Mouse (Mus musculus) frontal cortex, postnatal 10 days (tissue): ENCODE measurements at regions not wholly inside any gene's neighbourhood (a gene's known extent, or its start where the extent isn't known, plus 50 kb on each side); places are given as distances from the start of the nearest gene placed in this dataset.

Source experiments
- DNase-seq, 2 experiments: peaks; one replicate each; pipeline ENCODE4 v3.0.0; 2022; ENCODE audit warnings: low spot score in 2 of 2, mixed read lengths in 1 of 2

DNA sequence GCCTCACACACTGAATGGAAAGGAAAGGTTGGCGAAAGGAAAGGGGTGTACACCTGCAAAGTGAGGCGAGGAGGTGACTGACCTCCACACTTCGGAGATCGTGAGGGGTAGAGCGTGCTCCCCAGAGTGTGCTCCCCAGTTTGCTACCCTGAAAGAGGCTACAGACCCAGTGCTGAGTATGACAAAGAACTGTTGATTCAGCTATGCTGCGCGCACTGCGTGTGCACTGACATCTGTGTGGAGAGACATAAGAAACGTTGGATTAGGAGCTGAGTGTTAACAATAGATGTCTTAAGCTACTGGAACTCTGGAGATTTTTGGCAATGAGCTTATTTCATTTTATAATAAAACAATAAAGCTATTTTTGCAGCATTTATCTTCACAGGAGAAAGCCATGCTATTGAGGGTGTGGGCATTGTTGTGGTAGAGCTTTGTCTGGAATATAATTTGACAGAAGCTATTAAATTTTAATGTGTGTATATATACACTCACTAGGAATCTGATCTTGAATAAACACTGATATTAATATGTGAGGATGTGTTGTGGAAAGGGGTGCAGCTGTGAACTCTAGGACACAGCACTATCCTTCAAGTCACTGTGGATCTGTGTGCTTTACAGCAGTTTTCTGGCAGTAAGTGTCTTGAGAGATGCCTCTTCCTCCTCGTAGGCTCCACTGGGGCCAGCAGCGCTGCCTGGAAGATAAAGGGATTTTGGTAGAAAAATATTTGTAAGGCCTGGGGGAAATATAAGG lies 271.2 kb upstream of the Zfp637 start:
- no peak for DNase-seq

GRCm38 (mm10) chr6:117570346-117570745 lies 270.6 kb upstream of the Zfp637 start:
- no peak for DNase-seq

DNA sequence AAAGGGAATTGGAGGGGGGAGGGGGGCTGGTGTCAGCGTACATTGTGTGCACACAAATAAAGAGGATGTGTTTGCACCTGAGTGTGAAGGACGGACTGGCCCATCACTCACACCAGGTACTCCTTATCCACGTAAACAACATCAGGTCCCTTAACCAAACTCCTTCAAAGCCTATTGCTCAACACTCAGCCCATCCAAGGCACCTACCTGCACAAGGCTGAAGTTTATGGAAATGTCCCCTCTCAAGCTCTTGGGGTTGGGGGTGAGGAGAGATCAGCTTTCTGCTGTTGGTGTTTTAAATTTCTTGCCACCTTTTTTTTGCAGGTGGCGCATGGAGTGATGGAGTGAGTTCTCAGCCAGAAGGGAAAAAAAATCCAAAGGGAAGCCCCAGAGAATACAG lies 270.2 kb upstream of the Zfp637 start:
- DNase-seq = no peak

DNA sequence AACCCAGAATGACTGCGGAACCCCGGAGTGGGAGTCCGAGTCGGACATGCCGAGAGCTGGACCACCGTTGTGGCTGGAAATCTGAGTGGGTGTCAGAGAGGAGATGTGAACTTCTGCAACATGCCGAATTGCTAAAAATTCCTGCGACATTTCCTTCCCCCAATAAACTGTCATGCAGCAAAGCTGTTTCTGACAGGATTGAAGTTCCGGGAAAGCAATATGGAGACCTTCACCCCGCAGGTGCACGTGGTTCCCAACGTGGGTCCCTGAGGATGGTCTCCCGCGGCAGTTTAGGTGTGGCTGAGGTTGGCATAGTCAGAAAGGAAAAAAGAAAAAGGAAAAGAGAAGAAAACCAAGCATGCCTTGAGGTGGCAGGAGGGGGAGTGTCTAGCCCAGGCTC lies 269.0 kb upstream of the Zfp637 start:
- no peak for DNase-seq

DNA sequence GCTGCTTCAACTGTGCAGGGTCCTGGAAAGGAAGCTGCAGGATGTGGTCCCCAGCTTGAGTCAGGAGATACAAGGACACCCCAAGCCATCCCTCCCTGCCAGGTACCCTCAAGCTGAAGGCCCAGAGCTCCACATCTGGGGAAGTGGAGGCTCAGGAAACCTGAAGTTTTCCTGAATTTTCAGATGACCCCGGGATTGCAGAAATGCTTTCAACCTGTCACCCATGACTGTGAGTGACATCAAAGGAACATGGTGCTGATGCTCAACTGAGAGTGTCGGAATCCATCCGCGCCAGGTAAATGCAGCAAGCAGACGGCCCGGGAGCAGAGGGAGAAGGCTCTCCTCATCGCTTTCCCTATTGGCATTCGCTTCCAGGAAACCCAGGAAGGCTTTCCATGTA lies 267.6 kb upstream of the Zfp637 start:
- no peak for DNase-seq

DNA sequence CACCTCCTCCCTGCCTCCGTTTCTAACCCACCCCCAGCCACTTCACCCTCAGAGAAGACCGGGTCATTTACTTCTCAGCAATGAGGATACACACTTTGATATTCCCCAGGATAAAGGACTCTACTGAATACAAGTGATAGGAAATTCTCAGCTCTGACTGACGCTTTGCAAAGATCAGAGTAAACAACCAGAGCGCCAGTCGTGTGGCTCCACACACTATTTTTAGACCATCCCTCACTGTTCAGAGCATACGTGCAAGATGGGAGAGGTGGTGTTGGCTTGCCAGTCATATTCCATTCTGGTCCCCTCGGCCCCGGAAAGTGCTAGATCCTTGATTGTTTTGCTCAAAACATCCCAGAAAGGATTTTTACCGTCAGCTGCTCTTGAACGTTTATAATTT lies 266.8 kb upstream of the Zfp637 start:
- DNase-seq = no peak

DNA sequence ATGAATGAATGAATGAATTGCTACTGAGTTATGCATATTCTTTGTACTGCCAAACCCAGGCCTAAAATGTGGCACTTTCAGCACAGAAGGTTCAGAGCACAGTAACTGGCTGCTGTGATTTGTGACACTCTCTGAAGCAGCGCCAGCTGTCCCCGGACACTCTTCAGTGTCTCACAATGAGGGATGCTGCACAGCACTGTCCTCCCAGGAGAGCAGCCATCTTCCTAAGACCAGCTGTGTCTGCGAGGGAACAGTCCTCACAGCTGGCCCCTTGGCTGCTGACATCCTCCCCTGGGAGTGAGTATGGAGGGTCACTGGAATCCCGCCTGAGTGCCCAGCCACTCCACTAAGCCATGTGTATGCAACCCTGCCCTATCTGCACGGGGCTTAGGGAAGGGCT lies 265.9 kb upstream of the Zfp637 start:
- DNase-seq = no peak

- DNase-seq = no peak
These were observed 265.0 kb upstream of the Zfp637 start for GRCm38 (mm10) chr6:117576021-117576420.

DNA sequence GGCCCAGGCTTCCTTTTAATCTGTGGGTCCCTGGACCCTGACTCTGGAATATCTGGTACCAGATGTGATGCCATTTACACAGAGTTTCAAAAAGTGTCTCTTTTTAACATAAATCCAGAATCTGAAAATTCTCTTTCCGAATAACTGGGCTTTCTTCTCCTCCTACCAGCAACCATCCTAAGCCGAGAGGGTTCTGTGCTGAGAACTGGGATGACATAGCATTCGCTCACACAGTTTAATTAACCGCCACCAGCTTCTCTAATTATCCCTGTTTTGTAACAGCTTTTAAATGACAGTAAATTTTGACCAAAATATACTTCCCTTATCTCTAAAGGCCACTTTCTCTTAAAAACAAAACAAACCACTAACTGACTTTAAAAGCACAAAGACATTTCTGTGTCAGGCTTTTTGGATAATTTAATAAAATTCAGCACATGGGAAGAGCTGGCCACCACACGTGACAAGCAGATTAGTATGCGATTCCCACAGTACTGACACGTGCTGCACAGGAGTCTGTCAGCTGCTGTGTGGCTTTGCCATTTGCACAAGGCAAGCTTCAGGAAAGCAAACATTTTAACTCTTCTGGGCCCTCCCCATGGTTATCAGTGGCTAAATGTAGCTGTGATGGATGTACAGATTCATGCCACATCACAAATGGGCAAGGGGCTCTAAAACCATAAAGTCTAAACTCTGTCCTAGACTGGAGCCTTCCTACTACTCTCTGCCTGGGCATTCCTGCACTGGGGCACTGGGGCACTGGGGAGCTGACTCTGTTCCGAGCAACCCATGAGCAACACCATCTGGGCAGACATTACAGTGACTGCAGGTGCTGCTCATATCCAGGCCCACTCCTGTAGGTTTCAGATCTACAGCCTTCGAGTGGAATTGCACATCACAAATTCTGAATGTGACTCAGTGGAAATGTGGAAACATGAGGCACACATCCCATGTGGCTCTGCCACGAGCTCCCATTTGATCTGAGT lies 263.1 kb upstream of the Zfp637 start:
- no peak for DNase-seq

- no peak for DNase-seq
These were observed 260.0 kb upstream of the Zfp637 start for GRCm38 (mm10) chr6:117580951-117581350.

GRCm38 (mm10) chr6:117583121-117583520 lies 257.9 kb upstream of the Zfp637 start:
- no peak for DNase-seq

DNA sequence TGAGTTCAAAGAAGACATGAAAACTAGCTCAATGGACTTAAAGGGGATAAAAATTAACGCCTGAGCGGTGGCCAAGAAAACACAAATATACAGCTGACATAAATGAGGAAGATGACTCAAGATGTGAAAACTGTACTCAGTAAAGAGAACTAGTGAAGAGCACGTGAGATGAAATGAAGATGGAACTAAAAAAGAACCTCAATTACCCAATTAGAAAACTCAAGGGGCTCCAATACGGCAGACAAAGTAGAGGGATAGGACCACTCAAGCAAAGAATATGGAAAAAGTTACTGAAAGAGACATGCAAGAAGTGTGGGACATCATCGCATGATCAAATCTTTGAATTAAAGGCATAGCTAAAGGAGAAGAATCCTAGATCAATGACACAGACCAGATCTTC lies 256.4 kb upstream of the Zfp637 start:
- DNase-seq = no peak

DNA sequence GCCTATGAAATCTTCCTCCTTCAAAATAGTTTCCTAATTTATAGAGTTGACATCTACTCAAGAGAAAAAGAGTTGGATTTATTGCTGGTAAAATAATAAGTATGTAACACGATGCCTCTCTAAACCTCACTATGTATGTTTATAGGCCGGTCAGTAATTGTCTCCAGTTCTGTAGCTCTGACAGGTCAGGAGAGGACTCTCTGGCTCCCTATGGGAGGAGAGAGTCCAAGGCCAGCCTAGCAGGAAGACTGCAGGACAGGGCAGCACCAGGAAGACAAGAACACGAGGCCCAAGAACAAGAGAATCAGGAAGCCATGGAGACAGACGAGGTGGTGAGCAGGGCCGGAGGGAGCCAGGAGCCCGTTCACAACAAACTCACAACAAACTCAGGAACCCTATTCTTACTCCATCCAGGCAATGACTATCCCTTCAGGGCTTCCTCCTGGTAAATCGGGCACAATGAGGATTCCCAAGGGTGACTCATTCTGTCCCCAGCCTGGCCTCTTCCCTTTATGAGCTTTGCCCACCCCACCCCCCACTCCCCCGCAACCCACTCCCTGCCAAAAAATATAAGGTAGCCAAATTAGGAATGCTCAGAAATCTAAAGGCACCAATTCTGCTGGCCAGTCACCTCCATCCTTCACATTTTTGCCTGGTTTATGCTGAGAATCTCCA lies 244.7 kb upstream of the Zfp637 start:
- no peak for DNase-seq

DNA sequence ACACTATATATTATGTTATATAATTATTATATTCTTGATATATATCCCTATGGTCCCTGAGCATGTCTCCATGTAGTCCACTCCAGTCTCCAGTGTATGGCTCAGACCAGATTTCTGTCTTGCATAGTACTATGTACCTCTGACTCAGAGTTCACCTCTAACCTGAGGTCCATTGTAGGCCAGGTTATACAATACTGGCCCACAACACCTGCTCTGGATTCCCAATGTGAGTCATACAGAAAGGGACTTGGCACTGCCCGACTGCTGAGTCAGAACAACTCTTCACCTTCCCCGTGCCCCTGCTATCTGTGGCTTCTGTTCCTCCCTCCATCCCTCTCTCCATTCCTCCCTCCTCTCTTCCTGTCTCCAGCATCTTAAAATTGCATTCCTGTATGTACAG lies 236.1 kb upstream of the Zfp637 start:
- DNase-seq = peak in 1 of 2 experiments; percentile 2

DNA sequence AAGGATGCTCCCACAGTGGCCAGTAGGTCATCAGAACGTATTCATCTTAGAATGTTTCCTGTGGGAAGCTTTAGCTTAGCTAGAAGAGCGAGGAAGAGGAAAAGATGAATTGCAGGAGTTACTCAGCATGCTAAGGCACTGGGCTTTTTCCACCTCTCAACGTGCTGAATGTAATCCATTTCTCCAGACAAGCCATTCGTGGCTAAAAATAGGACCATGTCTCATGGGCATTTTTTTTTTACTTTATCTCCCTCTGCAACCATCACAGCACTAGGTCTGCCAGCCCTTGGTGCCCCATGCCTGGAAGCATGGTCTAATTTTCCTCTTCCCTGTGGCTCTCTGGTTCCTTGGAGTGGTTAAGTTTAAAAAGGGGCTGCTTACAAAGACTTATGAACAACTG lies 235.3 kb upstream of the Zfp637 start:
- peak in 1 of 2 experiments; percentile 1 for DNase-seq

DNA sequence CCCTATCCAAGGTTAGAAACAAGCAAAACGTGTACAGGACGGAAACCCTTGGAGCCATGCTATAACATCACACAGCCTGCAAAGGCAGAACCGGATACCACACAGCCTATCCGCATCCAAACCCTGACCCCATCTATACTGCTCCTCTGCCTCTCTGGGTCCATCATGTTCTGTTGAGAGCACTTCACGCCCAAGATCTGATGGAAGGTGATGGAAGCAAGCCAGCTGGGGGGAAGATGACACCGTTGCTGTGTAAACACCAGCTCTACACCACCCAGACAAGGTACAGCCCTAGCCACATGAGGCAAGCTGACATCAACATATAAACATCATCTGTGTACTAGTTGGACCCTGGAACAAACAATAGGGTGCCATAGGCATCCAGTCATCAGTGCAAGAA lies 234.8 kb upstream of the Zfp637 start:
- DNase-seq = peak in 1 of 2 experiments; percentile 1

DNA sequence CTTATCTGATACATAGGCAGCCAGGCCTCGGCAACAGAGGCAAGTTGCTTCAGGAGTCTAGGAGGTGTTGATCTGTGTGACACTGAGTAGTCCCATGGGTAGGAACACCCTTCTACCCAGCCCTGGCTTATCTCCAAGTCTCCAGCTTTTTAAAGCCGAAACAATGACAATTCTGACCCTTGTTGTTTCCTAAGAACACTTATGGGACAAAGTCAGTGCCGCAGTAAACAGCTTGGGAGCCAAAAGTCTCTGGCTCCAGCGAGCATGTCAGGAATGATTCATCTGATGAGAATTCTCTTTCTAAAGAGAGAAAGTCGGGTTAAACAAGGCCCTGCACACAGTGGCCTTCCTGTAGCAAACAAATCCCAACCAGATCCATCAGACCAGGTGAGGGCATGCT lies 234.0 kb upstream of the Zfp637 start:
- peak in 1 of 2 experiments; percentile 2 for DNase-seq

DNA sequence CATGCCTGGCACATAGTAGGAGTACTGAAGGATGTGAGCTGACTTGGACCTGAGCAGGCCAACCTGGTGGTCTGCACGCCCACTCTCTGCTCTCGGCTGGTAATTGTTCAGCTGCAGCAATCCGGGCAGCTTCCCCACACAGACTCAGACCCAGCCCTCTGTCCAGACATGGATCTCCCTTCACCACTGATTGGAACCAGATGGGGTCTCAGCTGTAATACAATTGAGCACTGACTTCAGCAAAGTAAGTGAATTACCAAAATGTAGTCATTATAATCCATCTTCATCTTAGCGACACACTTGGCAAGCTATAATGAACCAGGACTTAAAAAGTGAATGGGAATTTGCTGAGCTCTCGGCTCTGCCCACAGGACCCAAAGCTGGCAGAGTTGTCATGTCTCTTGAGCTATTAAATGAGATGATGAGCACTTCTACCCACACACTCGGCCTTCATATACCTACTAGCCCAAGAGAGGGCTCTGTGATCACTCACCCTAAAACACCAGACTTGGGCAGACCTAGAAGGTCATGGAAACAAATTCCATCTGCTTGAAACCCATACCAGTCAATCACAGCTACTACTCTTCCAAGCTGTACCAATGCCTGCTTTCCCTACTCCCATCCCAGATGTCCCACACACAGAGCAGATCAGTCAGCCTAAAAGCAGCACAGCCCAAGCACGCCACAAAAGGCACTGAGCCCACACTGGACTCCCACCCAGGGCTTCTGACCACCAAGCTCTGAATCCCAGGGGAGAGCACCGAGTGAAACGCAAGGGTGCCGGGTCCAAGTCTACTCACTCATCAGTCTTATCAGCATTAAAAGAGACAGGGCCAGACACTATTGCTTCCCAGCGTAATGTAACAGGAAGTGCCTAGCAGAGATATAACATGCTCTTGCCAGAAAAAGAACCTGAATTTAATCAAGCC lies 231.2 kb upstream of the Zfp637 start:
- no peak for DNase-seq

GRCm38 (mm10) chr6:117611281-117611680 lies 229.7 kb upstream of the Zfp637 start:
- DNase-seq = no peak

- DNase-seq = no peak
These were observed 229.0 kb upstream of the Zfp637 start for GRCm38 (mm10) chr6:117611965-117612364.

- no peak for DNase-seq
These were observed 228.6 kb upstream of the Zfp637 start for GRCm38 (mm10) chr6:117612421-117612820.
